19 mouse cellular contexts compared by ENCODE assay signal in genomic region chr7:57393551-57393950, GRCm38 (mm10). TPM values are rescaled to one million over a fixed set of nuclear protein-coding genes. Genes with fewer than 3 reads are reported as not detected.
"Had no signal": no experiment of that assay in that cellular context is flagged by ENCODE, and none has a peak within 500 bp of the region (broad histone marks: within the 10 kb centered on the region; RNA-seq: fewer than 3 reads in every experiment).

No protein-coding gene starts in this region.

- H3K4me1 ChIP-seq: lung, embryonic 15.5 days; megakaryocyte, embryonic 14.5 days; neural tube, embryonic 13.5 days had no signal

- H3K27me3 ChIP-seq: lung, embryonic 15.5 days; megakaryocyte, embryonic 14.5 days had no signal

- DNase-seq: lung, adult 2 months; lung, postnatal 14 days; lung, postnatal 36 days; retina, postnatal 1 day; right cerebral cortex, adult 18-20 months; right cerebral cortex, postnatal 25 days; right cerebral cortex, postnatal 4 days; spleen, adult 18-20 months; thymus, adult 18-20 months; thymus, postnatal 14 days; thymus, postnatal 36 days had no signal

- H3K4me3 ChIP-seq: lung, embryonic 15.5 days; megakaryocyte, embryonic 14.5 days; midbrain, embryonic 13.5 days; myocyte; neural tube, embryonic 13.5 days; neural tube, embryonic 15.5 days had no signal

- H3K36me3 ChIP-seq: lung, embryonic 15.5 days; midbrain, embryonic 13.5 days; neural tube, embryonic 13.5 days; neural tube, embryonic 15.5 days had no signal

- H3K27ac ChIP-seq: lung, embryonic 15.5 days; macrophage; midbrain, embryonic 13.5 days; neural tube, embryonic 13.5 days; neural tube, embryonic 15.5 days had no signal

- H3K9me3 ChIP-seq: lung, embryonic 15.5 days; megakaryocyte, embryonic 14.5 days; midbrain, embryonic 13.5 days; neural tube, embryonic 13.5 days; neural tube, embryonic 15.5 days had no signal

RNA-seq across cellular contexts. Expression of gene Gabrg3, which starts 6.6 kb away (rescaled TPM):
- total RNA-seq: megakaryocyte progenitor cell, adult 5-6 weeks had no signal
- polyA plus RNA-seq: lung, adult 2 months; macrophage; myocyte had no signal

RNA-seq across cellular contexts. Expression of gene Gabrb3, which starts 25.9 kb away (rescaled TPM):
- total RNA-seq: megakaryocyte progenitor cell, adult 5-6 weeks had no signal
- polyA plus RNA-seq: macrophage, myocyte had no signal
